In the genomic region with DNA sequence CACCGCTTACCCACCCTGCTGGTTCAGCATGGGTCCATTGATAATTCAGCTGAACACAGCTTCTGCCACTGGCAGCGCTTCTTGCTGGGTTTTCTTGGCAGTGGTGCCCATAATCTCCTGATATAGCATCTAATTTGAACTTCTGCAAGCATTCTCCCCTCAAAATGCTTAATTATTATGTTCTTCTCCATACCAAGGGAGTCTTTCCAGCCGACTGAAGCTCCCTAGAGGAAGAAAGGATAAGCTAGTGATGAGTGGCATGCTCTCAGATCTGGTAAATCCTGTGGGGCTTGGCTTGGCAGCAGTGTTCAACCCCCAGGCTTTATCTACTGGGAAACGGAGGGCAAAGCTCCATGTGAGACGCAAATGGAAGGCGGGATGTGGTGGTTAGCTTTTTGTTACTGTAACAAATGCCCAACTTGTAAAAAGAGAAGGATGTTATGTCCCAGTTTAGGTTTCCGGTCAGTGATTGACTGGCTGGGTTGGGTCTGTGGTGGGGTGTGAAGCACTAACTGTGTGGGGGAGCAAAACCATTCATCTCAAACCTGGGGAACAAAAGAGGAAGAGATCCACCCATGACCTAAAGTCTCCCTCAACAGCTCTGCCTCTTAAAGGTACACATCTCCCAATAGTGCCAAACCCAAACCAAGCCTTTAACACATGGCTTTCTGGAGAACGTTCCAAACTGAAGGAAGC, we compare ENCODE assay signal across 19 mouse cellular contexts.
DNase-seq lines count a peak whose midpoint lies in the region; ATAC-seq and TF ChIP-seq lines count a peak whose summit lies in the region.
"Had no signal": no experiment of that assay in that cellular context is flagged by ENCODE, and none has a peak within 500 bp of the region (broad histone marks: within the 10 kb centered on the region; RNA-seq: fewer than 3 reads in every experiment).

No protein-coding gene starts in this region.

- peaks cover 2% of the 10 kb centered on the region; the same call in 1 of the 2 replicates for H3K4me1 ChIP-seq in midbrain, embryonic 14.5 days (ENCODE audit: control insufficient read depth, insufficient read depth, low read length)
- H3K4me1 ChIP-seq in midbrain, postnatal 0 days (ENCODE audit: insufficient read depth, low read length) = no peaks in the 10 kb centered on the region

- DNase-seq in midbrain, embryonic 14.5 days = peak; percentile 23
- DNase-seq in midbrain, postnatal 0 days (ENCODE audit: low spot score) = no peak
- DNase-seq in brain, embryonic 14.5 days (ENCODE audit: low read depth) = peak; percentile 18
- DNase-seq in kidney, postnatal 14 days = no peak
- no peak for DNase-seq in heart, adult 8-10 months (ENCODE audit: low spot score)
- no peak for DNase-seq in gastrocnemius, postnatal 36 days
- DNase-seq: adrenal gland, postnatal 10 days; cerebellum, adult 9-10 months; cerebellum, postnatal 25 days; heart, adult 2 months; kidney, adult 8-10 months had no signal

- no peak overlapping the region for H3K27ac ChIP-seq in midbrain, embryonic 14.5 days (replicated peaks; ENCODE audit: low read depth, low read length)
- H3K27ac ChIP-seq in midbrain, postnatal 0 days (ENCODE audit: low read depth, low read length) = no peak overlapping the region
- H3K27ac ChIP-seq: forebrain, embryonic 12.5 days; heart, adult 2 months; hindbrain, embryonic 12.5 days had no signal

- no peak overlapping the region for H3K9ac ChIP-seq in midbrain, embryonic 14.5 days (replicated peaks; ENCODE audit: low read length)
- H3K9ac ChIP-seq in midbrain, postnatal 0 days (replicated peaks; ENCODE audit: low read length, poor library complexity, severe bottlenecking) = no peak overlapping the region
- H3K9ac ChIP-seq: forebrain, embryonic 12.5 days; heart, embryonic 12.5 days; hindbrain, embryonic 12.5 days had no signal

- WGBS in midbrain, embryonic 14.5 days = 66% methylated on average over 8 of the region's 8 CpGs
- 64% methylated on average over 8 of the region's 8 CpGs for WGBS in midbrain, postnatal 0 days

- intact Hi-C loops in gastrocnemius, postnatal 36 days (cut with DNase I) = no loop called here

- TF ChIP-seq CTCF in midbrain, postnatal 0 days (IDR thresholded peaks at IDR 0.05) = no peak
- TF ChIP-seq CTCF in brain, embryonic 14.5 days (IDR thresholded peaks at IDR 0.05; ENCODE audit: borderline replicate concordance, extremely low read depth, insufficient read depth, insufficient read length) = no peak

- no peak for TF ChIP-seq POLR2A in brain, embryonic 14.5 days (IDR thresholded peaks at IDR 0.05; ENCODE audit: borderline replicate concordance, extremely low read depth, insufficient read depth, insufficient read length, poor library complexity, severe bottlenecking)

- no peak overlapping the region for H3K4me3 ChIP-seq in midbrain, embryonic 14.5 days (replicated peaks; ENCODE audit: low read depth, low read length)
- no peak overlapping the region for H3K4me3 ChIP-seq in midbrain, postnatal 0 days (ENCODE audit: low read depth, low read length)
- H3K4me3 ChIP-seq: forebrain, embryonic 12.5 days; heart, adult 2 months; heart, embryonic 12.5 days; hindbrain, embryonic 12.5 days had no signal

- no peaks in the 10 kb centered on the region for H3K9me3 ChIP-seq in midbrain, embryonic 14.5 days (ENCODE audit: control insufficient read depth, low read length)
- no peaks in the 10 kb centered on the region for H3K9me3 ChIP-seq in midbrain, postnatal 0 days (ENCODE audit: low read length)
- H3K9me3 ChIP-seq: forebrain, embryonic 12.5 days; heart, embryonic 12.5 days; hindbrain, embryonic 12.5 days had no signal

- no peaks in the 10 kb centered on the region for H3K36me3 ChIP-seq in midbrain, embryonic 14.5 days (ENCODE audit: control insufficient read depth, insufficient read depth, low read length)
- H3K36me3 ChIP-seq in midbrain, postnatal 0 days (ENCODE audit: insufficient read depth, low read length) = no peaks in the 10 kb centered on the region
- H3K36me3 ChIP-seq: forebrain, embryonic 12.5 days; heart, embryonic 12.5 days; hindbrain, embryonic 12.5 days had no signal

- no peaks in the 10 kb centered on the region for H3K27me3 ChIP-seq in midbrain, embryonic 14.5 days (ENCODE audit: control insufficient read depth, insufficient read depth, low read length)
- H3K27me3 ChIP-seq in midbrain, postnatal 0 days (ENCODE audit: insufficient read depth, low read length) = no peaks in the 10 kb centered on the region
- H3K27me3 ChIP-seq: heart, embryonic 12.5 days; hindbrain, embryonic 12.5 days had no signal

- H3K4me2 ChIP-seq in midbrain, embryonic 14.5 days (ENCODE audit: low read length) = no peak overlapping the region
- no peak overlapping the region for H3K4me2 ChIP-seq in midbrain, postnatal 0 days (ENCODE audit: low read depth, low read length, poor library complexity, severe bottlenecking)
- H3K4me2 ChIP-seq: forebrain, embryonic 12.5 days; heart, embryonic 12.5 days; hindbrain, embryonic 12.5 days had no signal

- ATAC-seq in midbrain, embryonic 14.5 days (ENCODE audit: low FRiP score, low TSS enrichment) = no peak
- ATAC-seq in midbrain, postnatal 0 days (ENCODE audit: low FRiP score) = no peak
- ATAC-seq in granulocyte monocyte progenitor cell, adult 5-6 weeks (replicated peaks; ENCODE audit: poor library complexity, severe bottlenecking) = peak; percentile 88
- ATAC-seq: forebrain, embryonic 16.5 days; hindbrain, embryonic 16.5 days; inflammation-experienced regulatory T-cells, adult 6 months; intestine, postnatal 0 days had no signal

Comparison
In these comparisons a context has a peak if more than half of its experiments do, and no peak if none do; other contexts are left out.
1. DNase-seq: peak in midbrain, embryonic 14.5 days (single experiment) and brain, embryonic 14.5 days (single experiment); none in midbrain, postnatal 0 days (single experiment), kidney, postnatal 14 days (single experiment), heart, adult 8-10 months (single experiment) and gastrocnemius, postnatal 36 days (0 of 2).